Mouse (Mus musculus): Measurements from ENCODE around the gene Set. TPM values are rescaled to one million over a fixed set of nuclear protein-coding genes. Genes with fewer than 3 reads are reported as not detected.

Gene Set
- polyA plus RNA-seq, 1 experiment from 2014 or later: 557 TPM

GRCm38 (mm10) chr2:30037762-30038161 lies 19.4 kb upstream of the Set start:
- H3K36me3 ChIP-seq (ENCODE audit: control insufficient read depth, insufficient read depth, low read length): peaks cover 21% of the 10 kb centered on the region
- H3K4me1 ChIP-seq (replicated peaks; ENCODE audit: control insufficient read depth, insufficient read depth, low read length): no peaks in the 10 kb centered on the region
- 85% methylated on average over 2 of the region's 2 CpGs for WGBS
- no peak for ATAC-seq (replicated peaks; ENCODE audit: low FRiP score, low TSS enrichment, low read depth)
- no peak overlapping the region for H3K4me2 ChIP-seq (ENCODE audit: low read length)
- H3K27me3 ChIP-seq (replicated peaks; ENCODE audit: control insufficient read depth, insufficient read depth, low read length): no peaks in the 10 kb centered on the region
- H3K9me3 ChIP-seq (ENCODE audit: control insufficient read depth, low read length): no peaks in the 10 kb centered on the region
- DNase-seq (ENCODE audit: low spot score): no peak
- no peak overlapping the region for H3K4me3 ChIP-seq (ENCODE audit: low read depth, low read length)
- H3K9ac ChIP-seq (ENCODE audit: low read length): no peak overlapping the region
- no peak overlapping the region for H3K27ac ChIP-seq (ENCODE audit: low read depth)

DNA sequence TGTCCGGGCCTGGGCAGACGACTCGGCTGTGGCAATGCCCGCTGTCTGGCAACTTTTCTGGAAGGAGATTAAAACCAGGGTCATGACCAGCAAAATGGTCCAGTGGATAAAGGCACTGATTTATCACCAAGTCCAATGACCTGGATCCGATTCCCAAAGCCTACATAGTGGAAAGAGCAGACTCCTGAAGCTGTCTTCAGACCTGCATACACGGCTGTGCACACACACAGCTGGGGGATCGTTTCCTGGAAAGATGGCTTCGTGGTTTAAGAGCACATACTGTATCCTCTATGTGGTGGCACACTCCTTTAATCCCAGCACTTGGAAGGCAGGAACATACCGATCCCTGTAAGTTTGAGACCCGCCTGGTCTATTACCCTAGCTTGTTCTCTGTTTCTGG lies 18.8 kb upstream of the Set start:
- DNase-seq (ENCODE audit: low spot score) (no peak), ATAC-seq (replicated peaks; ENCODE audit: low FRiP score, low TSS enrichment, low read depth) (no peak)
- H3K4me2 ChIP-seq (ENCODE audit: low read length): no peak overlapping the region
- no peak overlapping the region for H3K4me3 ChIP-seq (ENCODE audit: low read depth, low read length)
- peaks cover 18% of the 10 kb centered on the region for H3K36me3 ChIP-seq (ENCODE audit: control insufficient read depth, insufficient read depth, low read length)
- H3K4me1 ChIP-seq (replicated peaks; ENCODE audit: control insufficient read depth, insufficient read depth, low read length): no peaks in the 10 kb centered on the region
- no peak overlapping the region for H3K27ac ChIP-seq (ENCODE audit: low read depth)
- no peaks in the 10 kb centered on the region for H3K27me3 ChIP-seq (replicated peaks; ENCODE audit: control insufficient read depth, insufficient read depth, low read length)
- no peaks in the 10 kb centered on the region for H3K9me3 ChIP-seq (ENCODE audit: control insufficient read depth, low read length)
- H3K9ac ChIP-seq (ENCODE audit: low read length): no peak overlapping the region
- WGBS: 93% methylated on average over 10 of the region's 10 CpGs

GRCm38 (mm10) chr2:30039687-30040086 lies 17.5 kb upstream of the Set start:
- Histone ChIP-seq H3K9ac (ENCODE audit: low read length) (no peak overlapping the region), H3K36me3 (ENCODE audit: control insufficient read depth, insufficient read depth, low read length) (peaks cover 18% of the 10 kb centered on the region; the same call in 1 of the 2 replicates), H3K4me3 (ENCODE audit: low read depth, low read length) (no peak overlapping the region), H3K27me3 (replicated peaks; ENCODE audit: control insufficient read depth, insufficient read depth, low read length) (no peaks in the 10 kb centered on the region), H3K4me1 (replicated peaks; ENCODE audit: control insufficient read depth, insufficient read depth, low read length) (no peaks in the 10 kb centered on the region), H3K4me2 (ENCODE audit: low read length) (no peak overlapping the region), H3K27ac (ENCODE audit: low read depth) (no peak overlapping the region), H3K9me3 (ENCODE audit: control insufficient read depth, low read length) (no peaks in the 10 kb centered on the region)
- DNase-seq (ENCODE audit: low spot score): no peak
- ATAC-seq (replicated peaks; ENCODE audit: low FRiP score, low TSS enrichment, low read depth): no peak

- DNase-seq (ENCODE audit: low spot score): peak; percentile 89
- Histone ChIP-seq H3K9ac (ENCODE audit: low read length) (no peak overlapping the region), H3K27me3 (replicated peaks; ENCODE audit: control insufficient read depth, insufficient read depth, low read length) (no peaks in the 10 kb centered on the region), H3K4me1 (replicated peaks; ENCODE audit: control insufficient read depth, insufficient read depth, low read length) (no peaks in the 10 kb centered on the region), H3K4me3 (ENCODE audit: low read depth, low read length) (no peak overlapping the region), H3K9me3 (ENCODE audit: control insufficient read depth, low read length) (no peaks in the 10 kb centered on the region), H3K36me3 (ENCODE audit: control insufficient read depth, insufficient read depth, low read length) (peaks cover 14% of the 10 kb centered on the region), H3K27ac (ENCODE audit: low read depth) (no peak overlapping the region), H3K4me2 (ENCODE audit: low read length) (no peak overlapping the region)
- WGBS: 9% methylated on average over 4 of the region's 4 CpGs
- 0 out of 2 replicates have a peak, but pooled peaks have one; percentile 38 for ATAC-seq (replicated peaks; ENCODE audit: low FRiP score, low TSS enrichment, low read depth)
These were observed 14.7 kb upstream of the Set start for GRCm38 (mm10) chr2:30042445-30042844.

DNA sequence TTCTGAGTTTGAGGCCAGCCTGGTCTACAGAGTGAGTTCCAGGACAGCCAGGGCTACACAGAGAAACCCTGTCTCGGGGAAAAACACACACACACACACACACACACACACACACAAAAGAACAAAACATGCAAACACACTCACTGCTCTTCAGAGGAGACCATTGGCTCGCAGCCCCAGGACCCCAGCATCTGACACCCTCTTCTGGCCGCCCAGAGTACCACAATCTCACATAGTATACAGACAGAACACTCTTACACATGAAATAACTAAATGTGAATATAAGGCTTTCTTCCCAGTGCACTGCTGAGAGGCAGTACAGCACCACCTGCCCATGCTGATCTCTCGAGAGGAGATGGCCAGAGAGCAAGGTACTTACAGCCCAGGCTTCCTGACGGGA lies 12.6 kb upstream of the Set start:
- no peak for DNase-seq (ENCODE audit: low spot score)
- Histone ChIP-seq H3K9ac (ENCODE audit: low read length) (no peak overlapping the region), H3K4me3 (ENCODE audit: low read depth, low read length) (no peak overlapping the region), H3K27ac (ENCODE audit: low read depth) (no peak overlapping the region), H3K27me3 (replicated peaks; ENCODE audit: control insufficient read depth, insufficient read depth, low read length) (no peaks in the 10 kb centered on the region), H3K4me1 (replicated peaks; ENCODE audit: control insufficient read depth, insufficient read depth, low read length) (no peaks in the 10 kb centered on the region; the same call in 1 of the 2 replicates), H3K4me2 (ENCODE audit: low read length) (no peak overlapping the region), H3K36me3 (ENCODE audit: control insufficient read depth, insufficient read depth, low read length) (peaks cover 7% of the 10 kb centered on the region; the same call in 1 of the 2 replicates), H3K9me3 (ENCODE audit: control insufficient read depth, low read length) (no peaks in the 10 kb centered on the region)
- no peak for ATAC-seq (replicated peaks; ENCODE audit: low FRiP score, low TSS enrichment, low read depth)
- 89% methylated on average over 5 of the region's 5 CpGs for WGBS

GRCm38 (mm10) chr2:30047127-30047526 lies 10.1 kb upstream of the Set start:
- Histone ChIP-seq H3K27me3 (replicated peaks; ENCODE audit: control insufficient read depth, insufficient read depth, low read length) (no peaks in the 10 kb centered on the region), H3K27ac (ENCODE audit: low read depth) (no peak overlapping the region), H3K4me3 (ENCODE audit: low read depth, low read length) (no peak overlapping the region), H3K36me3 (ENCODE audit: control insufficient read depth, insufficient read depth, low read length) (peaks cover 7% of the 10 kb centered on the region; the same call in 1 of the 2 replicates), H3K9me3 (ENCODE audit: control insufficient read depth, low read length) (no peaks in the 10 kb centered on the region), H3K4me1 (replicated peaks; ENCODE audit: control insufficient read depth, insufficient read depth, low read length) (no peaks in the 10 kb centered on the region; the same call in 1 of the 2 replicates), H3K4me2 (ENCODE audit: low read length) (no peak overlapping the region), H3K9ac (ENCODE audit: low read length) (no peak overlapping the region)
- ATAC-seq (replicated peaks; ENCODE audit: low FRiP score, low TSS enrichment, low read depth) (no peak), DNase-seq (ENCODE audit: low spot score) (no peak)
- 93% methylated on average over 6 of the region's 6 CpGs for WGBS

DNA sequence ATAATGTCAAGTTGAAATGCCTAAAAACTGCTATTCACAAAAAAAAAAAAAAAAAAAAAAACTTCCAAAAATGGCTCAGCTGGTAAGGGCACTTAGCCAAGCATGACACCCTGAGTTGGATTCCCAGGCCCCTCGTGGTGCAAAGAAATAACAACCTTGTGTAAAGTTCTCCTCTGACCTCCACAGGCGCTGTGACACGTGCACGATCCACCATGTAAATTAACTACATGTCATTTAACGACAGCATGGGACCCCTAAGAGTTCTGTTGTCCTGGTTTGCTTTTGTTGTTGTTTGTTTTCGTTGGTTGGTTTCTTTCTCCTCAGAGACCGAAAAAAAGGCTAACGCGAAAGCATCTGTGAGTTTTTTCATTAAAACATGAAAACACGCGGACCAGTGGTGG lies 9.1 kb upstream of the Set start:
- no peaks in the 10 kb centered on the region; the same call in 1 of the 2 replicates for H3K4me1 ChIP-seq (replicated peaks; ENCODE audit: control insufficient read depth, insufficient read depth, low read length)
- H3K4me2 ChIP-seq (ENCODE audit: low read length): peak overlapping the region; percentile 41
- peak overlapping the region; percentile 96 for H3K27ac ChIP-seq (ENCODE audit: low read depth)
- H3K27me3 ChIP-seq (replicated peaks; ENCODE audit: control insufficient read depth, insufficient read depth, low read length): no peaks in the 10 kb centered on the region
- no peaks in the 10 kb centered on the region for H3K9me3 ChIP-seq (ENCODE audit: control insufficient read depth, low read length)
- H3K4me3 ChIP-seq (ENCODE audit: low read depth, low read length): peak overlapping the region; percentile 65
- peak overlapping the region; percentile 61 for H3K9ac ChIP-seq (ENCODE audit: low read length)
- DNase-seq (ENCODE audit: low spot score): no peak
- no peak for ATAC-seq (replicated peaks; ENCODE audit: low FRiP score, low TSS enrichment, low read depth)
- WGBS: 57% methylated on average over 11 of the region's 11 CpGs
- H3K36me3 ChIP-seq (ENCODE audit: control insufficient read depth, insufficient read depth, low read length): peaks cover 7% of the 10 kb centered on the region; the same call in 1 of the 2 replicates

DNA sequence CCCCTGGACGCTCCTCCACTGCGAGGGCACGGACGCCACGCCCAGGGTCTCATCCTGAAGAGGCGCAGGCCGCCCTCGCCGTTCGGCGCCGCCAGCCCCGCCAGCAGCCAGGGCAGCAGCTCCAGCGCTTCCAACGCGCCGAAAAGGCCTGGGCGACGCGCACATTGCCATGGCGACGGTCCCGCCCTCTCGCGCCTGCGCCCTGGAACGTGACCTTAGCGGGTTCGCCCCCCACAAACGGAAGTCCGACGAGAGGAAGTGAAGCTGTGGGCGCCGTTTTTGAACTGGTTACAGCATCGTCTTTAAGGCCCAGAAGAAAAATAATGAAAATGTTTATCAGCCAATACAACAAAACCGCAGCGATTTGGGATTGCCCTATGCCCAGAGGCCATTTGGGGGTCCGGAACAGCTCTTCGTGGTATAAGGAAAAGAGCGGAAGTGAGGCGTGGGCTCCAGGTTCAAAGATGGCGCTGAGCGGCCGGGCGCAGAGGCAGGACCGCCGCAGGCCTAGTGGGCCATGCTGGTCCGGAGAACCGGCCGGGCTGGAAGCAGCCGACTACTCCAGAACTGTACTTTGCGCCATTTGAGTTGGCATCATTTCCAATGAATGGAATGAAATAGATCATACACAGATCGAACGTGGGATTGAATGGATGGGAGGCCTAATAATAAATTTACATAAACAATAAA lies 8.3 kb upstream of the Set start, which contains the start of gene Wdr34:
Gene Wdr34, minus strand, starts transcription at position 183 of the 690 bp plus-strand sequence.
- Histone ChIP-seq H3K27ac (ENCODE audit: low read depth) (peak within 1 kb of the TSS; percentile 96), H3K4me3 (ENCODE audit: low read depth, low read length) (peak within 1 kb of the TSS; percentile 65), H3K36me3 (ENCODE audit: control insufficient read depth, insufficient read depth, low read length) (peaks cover 7% of the 10 kb centered on the region; the same call in 1 of the 2 replicates), H3K9me3 (ENCODE audit: control insufficient read depth, low read length) (no peaks in the 10 kb centered on the region), H3K4me2 (ENCODE audit: low read length) (peak within 1 kb of the TSS; percentile 41), H3K4me1 (replicated peaks; ENCODE audit: control insufficient read depth, insufficient read depth, low read length) (no peaks in the 10 kb centered on the region; the same call in 1 of the 2 replicates), H3K27me3 (replicated peaks; ENCODE audit: control insufficient read depth, insufficient read depth, low read length) (no peaks in the 10 kb centered on the region), H3K9ac (ENCODE audit: low read length) (peak within 1 kb of the TSS; percentile 61)
- DNase-seq (ENCODE audit: low spot score) (peak; percentile 99), ATAC-seq (replicated peaks; ENCODE audit: low FRiP score, low TSS enrichment, low read depth) (peak; percentile 97)
- 1% methylated on average over 54 of the region's 54 CpGs for WGBS

DNA sequence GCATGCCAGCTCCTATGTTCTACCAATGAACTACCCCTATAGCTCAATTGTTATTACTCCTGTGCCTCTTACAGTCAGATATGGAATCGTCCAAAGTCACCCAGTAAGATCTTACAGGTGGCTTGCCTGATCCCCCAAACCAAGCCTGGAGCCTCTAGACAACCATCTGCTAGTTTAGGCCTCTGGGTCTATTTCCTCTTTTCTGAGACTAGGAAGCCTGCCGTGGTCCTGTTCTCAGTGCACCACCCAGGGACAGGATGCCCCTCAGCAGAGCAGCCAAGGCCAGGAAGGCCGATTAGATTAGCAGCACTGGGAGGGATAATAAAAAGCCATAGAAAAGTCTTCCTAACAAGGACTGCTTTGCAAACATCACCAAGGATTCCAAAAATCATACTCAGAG lies 7.3 kb upstream of the Set start:
- Histone ChIP-seq H3K4me2 (ENCODE audit: low read length) (no peak overlapping the region), H3K4me3 (ENCODE audit: low read depth, low read length) (no peak overlapping the region), H3K9ac (ENCODE audit: low read length) (no peak overlapping the region), H3K27me3 (replicated peaks; ENCODE audit: control insufficient read depth, insufficient read depth, low read length) (no peaks in the 10 kb centered on the region), H3K36me3 (ENCODE audit: control insufficient read depth, insufficient read depth, low read length) (peaks cover 7% of the 10 kb centered on the region; the same call in 1 of the 2 replicates), H3K9me3 (ENCODE audit: control insufficient read depth, low read length) (no peaks in the 10 kb centered on the region), H3K27ac (ENCODE audit: low read depth) (no peak overlapping the region), H3K4me1 (replicated peaks; ENCODE audit: control insufficient read depth, insufficient read depth, low read length) (no peaks in the 10 kb centered on the region; the same call in 1 of the 2 replicates)
- ATAC-seq (replicated peaks; ENCODE audit: low FRiP score, low TSS enrichment, low read depth): no peak
- WGBS: 93% methylated on average over 3 of the region's 3 CpGs
- no peak for DNase-seq (ENCODE audit: low spot score)
